Mouse (Mus musculus) left cerebral cortex, adult 2 months (tissue): ENCODE data around the gene RPS10-NUDT3. TPM values are rescaled to one million over a fixed set of nuclear protein-coding genes. Genes with fewer than 3 reads are reported as not detected.
"Not testable (repeated sequence)": the region's sequence is repeated elsewhere in the genome, so short reads cannot be mapped to it uniquely, and the experiment has no call there.

Experiments
- DNase-seq, 2 experiments: peaks; one replicate each; pipeline ENCODE4 v3.0.0; 2021 to 2022; ENCODE audit warnings: low spot score in 2 of 2, mixed read lengths in 1 of 2; ENCODE audit errors: extremely low spot score in 1 of 2
- H3K27ac ChIP-seq: fragments of 200-600 bp; 2 replicates; pipeline ENCODE4 v1.8.1; 2022
- H3K4me3 ChIP-seq: fragments of 200-600 bp; 2 replicates; pipeline ENCODE4 v1.8.1; 2022
- CTCF ChIP-seq: fragments of 200-600 bp; IDR thresholded peaks from 2 replicates; pipeline ENCODE4 v1.8.1; 2022; ENCODE audit warnings: antibody characterized with exemption, mild to moderate bottlenecking, moderate library complexity
- intact Hi-C: fragments of 180-260 bp; cut with DNase I; formaldehyde crosslinking; loops from one replicate; pipeline ENCODE4 v1.15.1; 2025
- total RNA-seq, 2 experiments: library from RNA; stranded (reverse); gene quantifications; 2 replicates each; pipeline ENCODE4 v1.2.3; 2021

RPS10-NUDT3 gene
- total RNA-seq, 2 experiments from 2014 or later, result 2.0 TPM; not detected in 1

GRCm38 (mm10) chr17:27655089-27656010, 20.3 kb upstream of the RPS10-NUDT3 start, which contains the start of gene Pacsin1:
Gene Pacsin1, plus strand, starts transcription at chr17:27655509.
- H3K27ac ChIP-seq, result peak within 1 kb of the TSS; percentile 90
- peak within 1 kb of the TSS; percentile 64 for H3K4me3 ChIP-seq
- intact Hi-C loops, result loop anchor here (1.0 to 10.0 kb wide), 5 partner anchors 16 to 179 kb away; partner anchors contain the start of gene Snrpc
- DNase-seq, result peak; percentile 81 to 85
- no peak for TF ChIP-seq CTCF

DNA sequence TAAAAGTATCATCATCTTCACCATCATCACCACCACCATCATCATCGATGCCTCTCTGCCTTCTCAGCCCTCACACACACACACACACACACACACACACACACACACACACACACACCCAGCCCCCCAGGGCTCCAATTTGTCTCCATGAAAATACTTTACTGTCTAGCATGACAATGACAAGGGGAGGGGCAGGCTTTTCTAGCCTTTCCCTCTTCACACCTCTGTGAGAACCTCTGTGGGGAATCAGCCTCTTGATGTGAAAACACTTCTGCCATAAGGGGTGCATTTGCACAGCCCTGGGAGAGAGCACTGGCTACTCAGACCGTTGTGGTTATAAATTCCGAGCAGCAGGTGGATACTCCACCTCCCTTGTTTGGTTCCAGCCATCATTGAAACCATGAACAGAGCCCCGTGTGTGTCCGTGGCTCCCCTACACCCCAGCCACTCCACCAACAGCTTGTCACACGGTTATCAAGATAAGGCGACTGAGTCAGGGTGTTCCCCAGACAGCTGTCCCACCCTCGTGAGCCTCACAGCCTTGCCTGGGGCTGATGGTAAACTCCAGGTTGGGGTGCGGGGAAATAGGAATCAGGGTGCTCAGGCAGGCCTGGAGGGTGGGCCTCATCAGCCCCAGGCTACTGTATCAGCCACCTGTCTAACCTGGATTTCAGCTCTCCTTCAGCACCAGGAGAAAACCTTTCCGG, 18.4 kb upstream of the RPS10-NUDT3 start:
- TF ChIP-seq CTCF, result no peak
- Histone ChIP-seq H3K4me3 (no peak overlapping the region), H3K27ac (no peak overlapping the region)
- DNase-seq, result no peak
- intact Hi-C loops, result loop anchor here (10.0 kb wide), 1 partner anchor 181 kb away; the partner anchor contains the start of gene Snrpc

DNA sequence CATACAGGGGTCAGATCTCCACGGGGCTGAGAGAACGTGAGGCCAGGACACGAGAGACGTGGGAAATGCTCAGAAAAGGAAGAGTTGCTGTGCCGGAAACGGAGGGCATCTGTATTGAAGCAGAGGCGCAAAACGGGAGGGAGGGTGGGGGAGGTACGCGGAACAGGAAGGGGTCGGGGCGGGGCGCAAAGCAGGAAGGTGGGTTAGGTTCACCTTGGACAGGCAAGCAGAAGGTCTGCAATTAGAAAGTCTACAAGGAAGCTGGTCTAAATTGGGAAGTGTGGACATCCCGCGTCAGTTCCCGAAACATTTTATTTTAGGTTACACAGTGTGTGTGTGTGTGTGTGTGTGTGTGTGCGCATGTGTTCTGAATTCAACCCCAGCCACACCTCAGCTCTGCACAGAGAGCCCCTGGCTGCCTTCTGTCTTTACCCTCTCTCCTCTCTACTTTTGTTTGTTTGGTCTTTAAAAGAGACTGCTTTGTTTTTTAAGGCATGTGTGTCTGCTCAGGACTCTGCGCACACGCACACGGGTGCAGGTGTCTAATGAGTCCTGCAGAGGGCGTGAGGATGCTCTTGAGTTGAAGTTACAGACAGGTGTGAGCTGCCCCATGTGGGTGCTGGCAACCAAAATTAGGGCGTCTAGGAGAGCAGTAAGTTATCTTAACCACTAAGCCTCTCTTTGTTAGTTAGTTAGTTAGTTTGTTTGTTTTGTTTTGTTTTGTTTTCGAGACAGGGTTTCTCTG, 17.2 kb upstream of the RPS10-NUDT3 start:
- Histone ChIP-seq H3K27ac (no peak overlapping the region), H3K4me3 (no peak overlapping the region)
- DNase-seq, result no peak
- intact Hi-C loops, result loop anchor here (10.0 kb wide), 1 partner anchor 183 kb away; the partner anchor contains the start of gene Snrpc
- no peak; the same call in 1 of the 2 replicates for TF ChIP-seq CTCF

- DNase-seq, result no peak
- Histone ChIP-seq H3K27ac (no peak overlapping the region), H3K4me3 (no peak overlapping the region)
- TF ChIP-seq CTCF, result no peak
- intact Hi-C loops, result loop anchor here (1.0 to 10.0 kb wide), 3 partner anchors 52 to 184 kb away; partner anchors contain the start of gene Snrpc
Measured at GRCm38 (mm10) chr17:27650586-27650985, 15.6 kb upstream of the RPS10-NUDT3 start.

- DNase-seq, result peak; percentile 49 to 64
- Histone ChIP-seq H3K27ac (no peak overlapping the region), H3K4me3 (no peak overlapping the region)
- TF ChIP-seq CTCF, result peak; percentile 84
- intact Hi-C loops, result loop anchor here (1.0 to 10.0 kb wide), 3 partner anchors 52 to 185 kb away; partner anchors contain the start of gene Snrpc
Measured at GRCm38 (mm10) chr17:27650160-27650559, 15.1 kb upstream of the RPS10-NUDT3 start.

DNA sequence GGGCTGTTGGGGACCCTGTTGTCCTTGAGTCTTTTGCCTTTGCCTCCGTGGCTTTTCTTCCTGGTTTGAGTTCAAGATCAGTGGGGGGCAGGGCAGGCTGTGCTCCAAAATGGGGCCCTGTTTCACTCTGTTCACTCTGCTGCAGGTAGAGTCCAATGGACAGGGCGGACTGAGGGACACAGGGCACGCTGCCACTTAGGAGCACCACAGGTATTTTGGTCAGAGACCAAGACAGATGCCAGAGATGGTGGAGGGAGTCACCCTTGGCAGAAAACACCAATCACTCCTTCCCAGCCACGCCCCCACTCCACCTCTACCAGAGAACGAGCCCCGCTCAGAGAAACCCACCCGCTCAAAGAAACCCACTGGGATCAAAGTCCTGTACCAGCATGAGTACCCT, 10.8 kb upstream of the RPS10-NUDT3 start:
- Histone ChIP-seq H3K4me3 (no peak overlapping the region), H3K27ac (no peak overlapping the region)
- DNase-seq, result no peak
- intact Hi-C loops, result no loop called here
- TF ChIP-seq CTCF, result no peak

DNA sequence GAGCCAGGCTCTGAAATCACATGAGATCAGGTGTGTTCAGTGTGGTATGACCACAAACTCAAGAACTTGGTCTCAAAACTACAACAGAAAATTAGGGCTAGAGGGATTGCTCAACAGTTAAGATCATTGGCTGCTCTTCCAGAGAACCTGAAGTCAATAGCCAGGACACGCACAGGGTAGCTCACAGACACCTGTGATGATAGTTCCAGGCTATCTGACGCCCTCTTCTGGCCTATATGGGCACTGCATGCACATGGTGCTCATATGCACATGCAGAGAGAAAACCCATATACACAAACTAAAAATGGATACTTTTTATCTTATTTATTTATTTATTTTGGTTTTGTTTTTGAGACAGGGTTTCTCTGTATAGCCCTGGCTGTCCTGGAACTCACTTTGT, 9.6 kb upstream of the RPS10-NUDT3 start:
- H3K27ac ChIP-seq, result no peak overlapping the region
- no peak overlapping the region for H3K4me3 ChIP-seq
- peak; percentile 34 for TF ChIP-seq CTCF
- intact Hi-C loops, result no loop called here
- DNase-seq, result no peak

- DNase-seq, result no peak
- intact Hi-C loops, result loop anchor here (2.0 kb wide), 1 partner anchor 33 kb away; no protein-coding TSS in a partner anchor
- Histone ChIP-seq H3K4me3 (no peak overlapping the region), H3K27ac (peak overlapping the region; percentile 76)
- no peak for TF ChIP-seq CTCF
Measured at GRCm38 (mm10) chr17:27643756-27644155, 8.7 kb upstream of the RPS10-NUDT3 start.

- intact Hi-C loops, result loop anchor here (2.0 kb wide), 1 partner anchor 34 kb away; no protein-coding TSS in a partner anchor
- Histone ChIP-seq H3K27ac (peak overlapping the region; percentile 86), H3K4me3 (no peak overlapping the region)
- TF ChIP-seq CTCF, result no peak
- no peak for DNase-seq
Measured at GRCm38 (mm10) chr17:27643101-27643500, 8.1 kb upstream of the RPS10-NUDT3 start.

- TF ChIP-seq CTCF, result no peak
- H3K4me3 ChIP-seq, result no peak overlapping the region
- intact Hi-C loops, result loop anchor here (2.0 kb wide), 1 partner anchor 34 kb away; no protein-coding TSS in a partner anchor
- peak; percentile 68 to 86 for DNase-seq
- peak overlapping the region; percentile 86 for H3K27ac ChIP-seq
Measured at GRCm38 (mm10) chr17:27642491-27643062, 7.6 kb upstream of the RPS10-NUDT3 start.

DNA sequence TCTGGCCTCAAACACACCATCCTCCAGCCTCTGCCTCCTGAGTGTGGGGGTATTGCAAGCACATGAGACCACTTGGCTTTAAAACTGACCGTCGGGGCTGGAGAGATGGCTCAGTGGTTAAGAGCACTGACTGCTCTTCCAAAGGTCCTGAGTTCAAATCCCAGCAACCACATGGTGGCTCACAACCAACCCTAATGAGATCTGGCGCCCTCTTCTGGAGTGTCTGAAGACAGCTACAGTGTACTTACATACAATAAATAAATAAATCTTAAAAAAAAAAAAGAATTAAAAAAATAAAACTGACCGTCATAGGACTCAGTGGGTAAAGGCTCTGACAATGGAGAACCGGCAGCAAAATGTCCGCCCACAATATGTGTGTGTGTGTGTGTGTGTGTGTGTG, 4.8 kb upstream of the RPS10-NUDT3 start:
- DNase-seq, H3K4me3 ChIP-seq: not testable (repeated sequence)
- intact Hi-C loops, result loop anchor here (1.0 to 5.0 kb wide), 3 partner anchors 16 to 122 kb away; no protein-coding TSS in a partner anchor
- TF ChIP-seq CTCF, result peak; percentile 30
- H3K27ac ChIP-seq, result peak overlapping the region; percentile 89
